Mouse (Mus musculus) neural tube, embryonic 15.5 days (tissue): ENCODE measurements around the gene Kcnt2. TPM values are rescaled to one million over a fixed set of nuclear protein-coding genes. Genes with fewer than 3 reads are reported as not detected.

ENCODE experiments used
- ATAC-seq: fragments of 200-750 bp; cut with Nextera tagmentation; 2 replicates; pipeline ENCODE4 v1.8.0; 2017; ENCODE audit warnings: mild to moderate bottlenecking, moderate TSS enrichment, moderate library complexity; ENCODE audit not compliant: low FRiP score
- H3K27ac ChIP-seq: fragments of 300-500 bp; sonication (generic); replicated peaks from 2 replicates; pipeline ENCODE4 v1.5.1; 2015; ENCODE audit warnings: mild to moderate bottlenecking, inconsistent platforms
- H3K27me3 ChIP-seq: fragments of 300-500 bp; sonication (generic); replicated peaks from 2 replicates; pipeline ENCODE4 v1.6.1; 2015; ENCODE audit warnings: inconsistent platforms
- H3K36me3 ChIP-seq: fragments of 300-500 bp; sonication (generic); 2 replicates; pipeline ENCODE4 v1.6.1; 2015; ENCODE audit warnings: inconsistent platforms
- H3K4me1 ChIP-seq: fragments of 300-500 bp; sonication (generic); 2 replicates; pipeline ENCODE4 v1.6.1; 2015; ENCODE audit warnings: inconsistent platforms
- H3K4me2 ChIP-seq: fragments of 300-500 bp; sonication (generic); 2 replicates; pipeline ENCODE4 v1.6.1; 2015; ENCODE audit warnings: inconsistent platforms, mild to moderate bottlenecking, moderate library complexity
- H3K4me3 ChIP-seq: fragments of 300-500 bp; sonication (generic); replicated peaks from 2 replicates; pipeline ENCODE4 v1.5.1; 2015; ENCODE audit warnings: mild to moderate bottlenecking, inconsistent platforms
- H3K9ac ChIP-seq: fragments of 300-500 bp; sonication (generic); replicated peaks from 2 replicates; pipeline ENCODE4 v1.6.1; 2015; ENCODE audit warnings: mild to moderate bottlenecking, inconsistent platforms
- H3K9me3 ChIP-seq: fragments of 300-500 bp; sonication (generic); replicated peaks from 2 replicates; pipeline ENCODE4 v1.6.1; 2016; ENCODE audit warnings: inconsistent platforms
- WGBS: fragments of 180-500 bp; shearing (Covaris S2); methylation state at CpG from one replicate; pipeline ENCODE4 v1.1.7; 2015; ENCODE audit warnings: mixed read lengths; 5-methylcytosine and 5-hydroxymethylcytosine counted together
- polyA plus RNA-seq: library from polyadenylated mRNA; unstranded; fragments of >200 nt; fragmentation: Nextera tagmentation; extraction: Ambion mirVana; gene quantifications from 2 replicates; pipeline ENCODE4 v1.2.1, GENCODE M21; 2015

Kcnt2 gene
- polyA plus RNA-seq, 1 experiment from 2014 or later, result 4.3 TPM

DNA sequence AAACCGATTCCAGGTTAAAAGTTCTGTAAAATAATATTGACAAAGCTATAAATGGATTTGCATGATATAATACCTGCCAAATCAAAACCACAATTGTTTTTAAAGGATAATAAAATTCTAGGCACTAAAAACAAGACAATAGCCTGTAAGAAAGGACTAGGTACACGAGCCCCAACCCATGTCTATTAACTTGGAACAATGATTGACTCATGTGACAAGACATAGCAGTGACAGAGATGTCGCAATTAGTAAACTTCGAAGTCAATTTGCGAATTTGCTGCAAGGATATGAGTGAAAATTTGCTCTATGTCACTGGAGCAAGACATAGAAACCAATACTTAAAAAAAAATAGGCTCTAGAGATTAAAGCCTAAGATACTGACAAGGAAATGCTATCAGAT lies 198.4 kb downstream of the Kcnt2 start:
- no peak for ATAC-seq
- no peaks in the 10 kb centered on the region for H3K4me1 ChIP-seq
- no peak overlapping the region for H3K27ac ChIP-seq
- H3K9me3 ChIP-seq, result no peaks in the 10 kb centered on the region
- 80% methylated on average over 5 of the region's 5 CpGs for WGBS
- no peak overlapping the region for H3K4me2 ChIP-seq
- H3K4me3 ChIP-seq, result no peak overlapping the region
- H3K27me3 ChIP-seq, result no peaks in the 10 kb centered on the region
- H3K36me3 ChIP-seq, result no peaks in the 10 kb centered on the region
- H3K9ac ChIP-seq, result no peak overlapping the region

DNA sequence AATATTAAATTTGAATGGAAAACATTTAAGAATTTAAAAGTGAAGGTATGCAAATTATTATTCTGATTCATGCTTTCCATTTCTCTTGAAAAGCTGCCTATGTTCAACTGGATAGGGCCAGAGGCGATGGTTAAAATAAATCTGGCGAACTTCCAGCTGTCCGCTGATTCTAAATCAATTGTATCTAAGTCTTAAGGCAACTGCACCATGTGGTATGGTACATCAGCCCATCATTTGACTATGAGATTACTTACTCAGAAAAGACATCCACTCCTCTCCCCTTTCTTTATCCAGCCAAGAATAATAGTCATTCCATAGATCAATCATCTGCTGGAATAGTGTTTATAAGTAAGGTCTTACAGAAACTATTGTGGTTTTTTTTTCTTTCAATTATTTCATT lies 205.5 kb downstream of the Kcnt2 start:
- Histone ChIP-seq H3K4me1 (no peaks in the 10 kb centered on the region), H3K27me3 (no peaks in the 10 kb centered on the region), H3K27ac (no peak overlapping the region), H3K9me3 (no peaks in the 10 kb centered on the region), H3K4me2 (no peak overlapping the region), H3K36me3 (no peaks in the 10 kb centered on the region), H3K9ac (no peak overlapping the region), H3K4me3 (no peak overlapping the region)
- 82% methylated on average over 3 of the region's 3 CpGs for WGBS
- ATAC-seq, result no peak

DNA sequence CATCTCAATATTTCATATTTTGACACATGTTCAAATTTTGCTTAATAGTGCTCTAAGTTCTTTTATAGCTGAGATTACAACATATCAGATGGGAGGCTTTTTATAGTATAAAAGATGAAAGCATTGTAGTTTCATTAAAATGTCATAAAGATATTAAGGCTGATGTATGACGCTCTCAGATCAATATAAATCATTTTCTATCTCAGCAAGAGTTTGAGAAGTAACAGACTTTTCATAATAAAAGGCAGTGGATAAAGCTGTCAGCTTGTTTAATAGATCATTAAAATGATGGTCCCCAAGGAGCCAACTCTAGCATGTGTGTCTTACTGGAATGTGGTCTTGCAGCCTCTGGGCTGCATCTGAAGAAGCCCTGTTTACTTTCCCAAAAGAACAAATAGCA lies 206.0 kb downstream of the Kcnt2 start:
- Histone ChIP-seq H3K4me3 (no peak overlapping the region), H3K4me1 (no peaks in the 10 kb centered on the region), H3K9ac (no peak overlapping the region), H3K27me3 (no peaks in the 10 kb centered on the region), H3K27ac (no peak overlapping the region), H3K9me3 (no peaks in the 10 kb centered on the region), H3K4me2 (no peak overlapping the region), H3K36me3 (no peaks in the 10 kb centered on the region)
- 71% methylated on average over 1 of the region's 1 CpGs for WGBS
- no peak for ATAC-seq

GRCm38 (mm10) chr1:140455903-140456302 lies 209.9 kb downstream of the Kcnt2 start:
- Histone ChIP-seq H3K4me1 (no peaks in the 10 kb centered on the region), H3K9me3 (no peaks in the 10 kb centered on the region), H3K36me3 (no peaks in the 10 kb centered on the region), H3K4me2 (no peak overlapping the region), H3K27me3 (no peaks in the 10 kb centered on the region), H3K4me3 (no peak overlapping the region), H3K9ac (no peak overlapping the region), H3K27ac (no peak overlapping the region)
- ATAC-seq, result no peak
- 45% methylated on average over 2 of the region's 2 CpGs for WGBS

DNA sequence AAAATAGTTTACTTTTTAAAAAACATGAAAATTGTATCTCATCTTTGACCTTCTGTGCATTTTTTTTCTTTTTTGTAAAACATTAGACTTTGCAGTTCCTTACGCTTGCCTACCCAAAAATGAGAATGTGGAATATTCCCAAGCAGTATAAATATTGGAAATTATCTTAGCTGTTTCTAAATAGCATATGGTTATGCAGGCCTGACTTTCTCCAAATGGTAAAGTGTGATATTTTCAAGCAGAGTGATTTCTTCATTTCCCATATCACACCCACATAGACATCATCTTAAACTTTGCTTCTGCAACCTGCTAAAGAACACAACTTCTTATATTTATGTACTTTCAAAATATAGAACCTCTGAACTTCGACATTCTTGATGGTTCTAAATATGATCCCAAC lies 210.9 kb downstream of the Kcnt2 start:
- Histone ChIP-seq H3K9me3 (no peaks in the 10 kb centered on the region), H3K36me3 (no peaks in the 10 kb centered on the region), H3K4me2 (no peak overlapping the region), H3K27me3 (no peaks in the 10 kb centered on the region), H3K4me3 (no peak overlapping the region), H3K4me1 (no peaks in the 10 kb centered on the region), H3K27ac (no peak overlapping the region), H3K9ac (no peak overlapping the region)
- no peak for ATAC-seq
- 93% methylated on average over 2 of the region's 2 CpGs for WGBS

DNA sequence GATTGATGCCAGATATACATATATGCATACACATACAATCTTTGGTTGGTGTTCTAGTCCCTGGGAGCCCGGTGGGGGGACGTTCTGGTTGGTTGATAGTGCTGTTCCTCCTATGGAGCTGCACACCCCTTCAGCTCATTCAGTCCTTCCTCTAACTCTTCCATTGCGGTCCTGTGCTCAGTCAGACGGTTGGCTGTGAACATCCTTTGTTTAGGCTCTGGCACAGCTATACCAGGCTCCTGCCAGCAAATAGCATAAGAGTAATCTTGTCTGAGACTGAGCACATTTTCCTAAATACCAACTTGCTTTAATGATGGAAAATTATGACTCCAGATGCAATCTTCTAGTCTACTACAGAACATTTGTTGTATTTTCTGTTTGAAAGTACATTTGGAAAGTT lies 222.4 kb downstream of the Kcnt2 start:
- Histone ChIP-seq H3K36me3 (no peaks in the 10 kb centered on the region), H3K4me2 (no peak overlapping the region), H3K9ac (no peak overlapping the region), H3K4me3 (no peak overlapping the region), H3K4me1 (no peaks in the 10 kb centered on the region), H3K9me3 (no peaks in the 10 kb centered on the region), H3K27me3 (no peaks in the 10 kb centered on the region), H3K27ac (no peak overlapping the region)
- WGBS, result 79% methylated on average over 4 of the region's 4 CpGs
- ATAC-seq, result no peak

DNA sequence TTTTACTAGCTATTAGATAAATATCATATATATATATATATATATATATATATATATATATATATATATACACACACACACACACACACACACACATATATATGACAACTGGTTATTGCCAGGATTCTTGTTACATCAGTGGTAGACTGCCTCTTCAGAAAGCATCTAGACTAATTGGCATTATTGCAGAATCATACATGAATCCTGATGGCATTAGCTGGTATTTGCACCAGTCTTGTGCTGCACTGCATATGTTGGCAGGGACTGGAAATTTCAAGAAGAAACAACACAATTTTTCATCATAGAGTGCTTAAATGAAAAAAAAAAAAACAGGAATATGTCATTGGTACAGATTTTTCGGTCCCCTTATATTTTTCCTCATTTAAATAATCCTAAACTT lies 223.6 kb downstream of the Kcnt2 start:
- H3K27ac ChIP-seq, result no peak overlapping the region
- H3K9ac ChIP-seq, result no peak overlapping the region
- H3K4me3 ChIP-seq, result no peak overlapping the region
- 93% methylated on average over 1 of the region's 1 CpGs for WGBS
- H3K4me2 ChIP-seq, result no peak overlapping the region
- no peaks in the 10 kb centered on the region for H3K27me3 ChIP-seq
- no peaks in the 10 kb centered on the region for H3K9me3 ChIP-seq
- no peaks in the 10 kb centered on the region for H3K4me1 ChIP-seq
- H3K36me3 ChIP-seq, result no peaks in the 10 kb centered on the region
- no peak for ATAC-seq

- Histone ChIP-seq H3K9ac (no peak overlapping the region), H3K27me3 (no peaks in the 10 kb centered on the region), H3K4me1 (no peaks in the 10 kb centered on the region), H3K36me3 (no peaks in the 10 kb centered on the region), H3K9me3 (no peaks in the 10 kb centered on the region), H3K4me3 (no peak overlapping the region), H3K4me2 (no peak overlapping the region), H3K27ac (no peak overlapping the region)
- 67% methylated on average over 2 of the region's 2 CpGs for WGBS
- no peak for ATAC-seq
Measured at GRCm38 (mm10) chr1:140476921-140477320, 231.0 kb downstream of the Kcnt2 start.

DNA sequence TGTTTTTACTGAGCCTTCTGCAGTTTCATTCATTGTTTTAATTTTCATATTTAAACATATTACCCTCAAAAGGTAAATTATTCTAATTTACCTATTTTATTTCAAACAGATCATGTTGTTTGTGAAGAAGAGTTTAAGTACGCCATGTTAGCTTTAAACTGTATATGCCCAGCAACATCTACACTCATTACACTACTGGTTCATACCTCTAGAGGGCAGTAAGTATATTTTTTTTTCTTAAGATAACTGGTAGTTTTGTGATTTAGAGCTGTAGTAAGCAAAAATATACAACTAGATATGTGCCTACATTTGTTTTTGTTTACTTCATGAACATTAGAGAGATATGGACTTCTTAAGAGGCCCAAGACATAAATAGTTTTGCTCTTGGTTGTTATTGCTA lies 238.1 kb downstream of the Kcnt2 start:
- no peaks in the 10 kb centered on the region for H3K4me1 ChIP-seq
- no peak for ATAC-seq
- H3K9ac ChIP-seq, result no peak overlapping the region
- H3K4me3 ChIP-seq, result no peak overlapping the region
- 86% methylated on average over 1 of the region's 1 CpGs for WGBS
- H3K36me3 ChIP-seq, result no peaks in the 10 kb centered on the region
- H3K27me3 ChIP-seq, result no peaks in the 10 kb centered on the region
- H3K4me2 ChIP-seq, result no peak overlapping the region
- H3K9me3 ChIP-seq, result no peaks in the 10 kb centered on the region
- H3K27ac ChIP-seq, result no peak overlapping the region

GRCm38 (mm10) chr1:140489816-140490215 lies 243.9 kb downstream of the Kcnt2 start:
- H3K27ac ChIP-seq, result no peak overlapping the region
- no peaks in the 10 kb centered on the region for H3K36me3 ChIP-seq
- H3K9ac ChIP-seq, result no peak overlapping the region
- no peaks in the 10 kb centered on the region for H3K9me3 ChIP-seq
- no peak for ATAC-seq
- 78% methylated on average over 2 of the region's 2 CpGs for WGBS
- no peaks in the 10 kb centered on the region for H3K27me3 ChIP-seq
- no peaks in the 10 kb centered on the region for H3K4me1 ChIP-seq
- no peak overlapping the region for H3K4me3 ChIP-seq
- no peak overlapping the region for H3K4me2 ChIP-seq

DNA sequence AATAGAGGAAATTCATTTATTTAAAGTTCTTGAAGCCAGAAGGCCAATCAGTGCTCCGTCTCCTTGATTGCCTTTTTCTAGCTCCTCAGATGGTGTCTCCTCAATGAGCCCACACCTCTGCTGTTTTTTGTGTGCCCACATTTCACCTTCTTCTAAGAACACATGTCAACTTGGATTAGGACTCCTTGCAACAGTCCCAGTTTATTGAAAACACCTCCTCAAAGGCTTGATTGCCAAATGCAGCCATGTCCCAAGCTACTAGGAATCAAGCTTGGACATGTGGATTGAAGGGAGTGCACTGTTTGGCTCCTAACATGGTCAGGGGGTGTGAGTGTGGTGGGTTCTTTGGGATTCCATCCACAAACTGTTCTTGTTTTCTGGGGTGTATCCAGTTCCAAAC lies 245.4 kb downstream of the Kcnt2 start:
- Histone ChIP-seq H3K9ac (no peak overlapping the region), H3K27ac (no peak overlapping the region), H3K27me3 (no peaks in the 10 kb centered on the region), H3K4me3 (no peak overlapping the region), H3K4me2 (no peak overlapping the region), H3K36me3 (no peaks in the 10 kb centered on the region), H3K9me3 (no peaks in the 10 kb centered on the region), H3K4me1 (no peaks in the 10 kb centered on the region)
- no peak for ATAC-seq
- WGBS, result 88% methylated on average over 1 of the region's 1 CpGs

DNA sequence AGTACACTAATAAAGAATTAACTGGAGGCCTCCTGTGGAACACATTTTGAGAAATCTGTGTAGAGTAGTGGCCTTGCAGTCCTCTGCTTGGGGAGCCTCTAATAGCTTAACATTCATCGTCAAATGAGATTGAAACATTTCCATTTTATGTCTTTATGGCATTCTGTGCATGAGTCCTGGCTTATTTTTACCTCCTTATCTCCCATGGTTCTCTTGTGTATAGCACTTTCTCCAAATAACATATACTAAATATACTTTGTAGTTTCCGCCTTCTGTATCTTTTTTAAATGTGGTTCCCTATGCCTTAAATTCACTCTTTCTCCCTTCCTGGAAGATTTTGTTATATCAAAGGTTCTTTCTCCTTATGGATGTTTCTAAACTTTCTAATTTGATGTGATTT lies 246.3 kb downstream of the Kcnt2 start:
- no peak overlapping the region for H3K27ac ChIP-seq
- no peaks in the 10 kb centered on the region for H3K36me3 ChIP-seq
- H3K4me2 ChIP-seq, result no peak overlapping the region
- ATAC-seq, result no peak
- no peak overlapping the region for H3K9ac ChIP-seq
- WGBS, result 81% methylated on average over 2 of the region's 2 CpGs
- no peak overlapping the region for H3K4me3 ChIP-seq
- no peaks in the 10 kb centered on the region for H3K27me3 ChIP-seq
- no peaks in the 10 kb centered on the region for H3K4me1 ChIP-seq
- H3K9me3 ChIP-seq, result no peaks in the 10 kb centered on the region

GRCm38 (mm10) chr1:140513451-140513850 lies 267.5 kb downstream of the Kcnt2 start:
- Histone ChIP-seq H3K9me3 (no peaks in the 10 kb centered on the region), H3K9ac (no peak overlapping the region), H3K36me3 (no peaks in the 10 kb centered on the region), H3K4me1 (no peaks in the 10 kb centered on the region), H3K27me3 (no peaks in the 10 kb centered on the region), H3K4me2 (no peak overlapping the region), H3K27ac (no peak overlapping the region), H3K4me3 (no peak overlapping the region)
- no peak for ATAC-seq
